Mouse (Mus musculus): ENCODE results near the gene Hrasls.

Gene Hrasls

DNA sequence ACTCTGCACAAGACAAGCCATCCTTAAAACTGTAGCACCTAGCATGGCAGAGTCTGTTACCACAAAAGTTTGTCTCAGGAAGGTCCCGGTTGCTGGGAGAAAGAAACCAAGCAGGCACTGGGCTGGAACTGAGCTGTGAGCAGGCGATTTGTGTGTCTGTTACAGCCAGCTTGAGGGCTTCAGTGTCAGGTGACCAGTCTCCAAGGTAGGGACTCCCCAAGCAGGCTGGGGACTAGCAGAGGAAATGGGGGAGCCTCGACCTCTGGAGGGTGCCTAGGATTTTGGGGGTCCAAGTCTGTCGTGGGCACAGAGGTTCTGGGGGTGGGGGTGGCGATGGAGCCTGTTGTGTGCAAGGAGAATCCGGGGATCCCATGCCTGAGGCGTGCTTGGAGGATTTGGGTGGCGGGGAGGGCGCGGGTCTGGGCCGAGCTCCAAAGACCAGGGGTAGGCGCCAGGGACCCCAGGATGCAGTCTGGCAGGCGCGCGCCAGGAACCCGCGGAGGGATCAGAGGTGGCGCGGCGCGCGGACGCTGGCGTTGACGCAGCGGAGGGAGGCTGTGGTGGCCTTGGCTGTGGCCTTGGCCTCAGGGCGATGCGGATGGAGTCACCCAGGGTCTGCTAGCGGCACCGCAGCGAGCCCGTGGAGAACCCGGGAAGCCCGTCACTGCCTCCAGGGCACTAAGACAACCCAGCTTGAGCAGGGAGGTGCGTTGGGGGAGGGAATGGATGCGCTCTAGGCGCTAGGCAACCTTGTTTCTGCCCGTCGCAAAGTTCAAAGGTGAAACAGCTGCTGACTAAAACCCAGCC, at the start of gene Hrasls:
Gene Hrasls, plus strand, starts transcription at position 91 of the 807 bp plus-strand sequence.
- POLR2A ChIA-PET: interaction anchor here in 1 of 4 experiments (0.7 kb wide), 1 partner anchor 351 kb away, joined by 3 read pairs; no protein-coding TSS in a partner anchor
- CTCF ChIA-PET: no interaction called here

DNA sequence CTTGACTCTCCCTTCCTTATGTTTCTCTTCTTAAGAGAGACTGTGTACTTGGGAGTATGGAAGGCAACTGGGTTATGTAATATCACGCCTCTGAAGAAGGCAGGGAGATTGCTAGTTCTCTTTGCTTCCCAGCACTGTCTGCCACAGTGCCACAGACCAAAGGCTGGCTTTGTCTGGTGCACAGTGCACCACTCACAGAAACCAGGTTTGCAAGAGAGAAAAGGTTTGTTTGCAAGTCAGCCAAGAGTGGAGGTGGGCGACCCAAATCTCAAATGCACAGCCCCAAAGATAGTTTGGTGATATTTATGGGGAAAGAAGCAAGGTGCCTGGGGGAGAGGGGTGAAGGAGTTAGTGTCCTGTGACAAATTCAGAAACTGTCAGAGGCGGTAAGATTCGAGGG, 47.2 kb upstream of the Hrasls start:
- ChIA-PET CTCF (no interaction called here), POLR2A (no interaction called here)

DNA sequence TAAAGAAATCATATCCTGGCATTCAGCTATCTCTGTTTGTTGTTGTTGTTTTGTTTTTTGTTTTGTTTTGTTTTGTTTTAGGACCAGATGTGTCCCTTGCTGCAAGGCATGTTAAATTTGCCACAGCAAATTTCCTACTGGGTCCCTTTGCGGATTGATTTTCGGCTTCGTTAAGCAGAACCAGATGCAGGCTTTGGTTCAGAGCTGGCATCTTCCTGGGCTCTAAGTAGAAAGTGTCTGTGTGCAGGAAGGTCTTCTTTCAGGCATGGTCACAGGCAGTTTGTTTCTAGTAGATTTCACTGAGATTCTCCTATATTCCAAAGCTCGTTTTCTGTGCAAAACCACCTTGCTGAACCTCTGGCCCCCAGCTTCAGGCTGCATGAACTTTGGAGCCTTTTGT, 42.4 kb upstream of the Hrasls start:
- CTCF ChIA-PET: no interaction called here
- POLR2A ChIA-PET: interaction anchor here in 1 of 4 experiments (0.6 kb wide), 1 partner anchor 21 kb away, joined by 3 read pairs; no protein-coding TSS in a partner anchor

DNA sequence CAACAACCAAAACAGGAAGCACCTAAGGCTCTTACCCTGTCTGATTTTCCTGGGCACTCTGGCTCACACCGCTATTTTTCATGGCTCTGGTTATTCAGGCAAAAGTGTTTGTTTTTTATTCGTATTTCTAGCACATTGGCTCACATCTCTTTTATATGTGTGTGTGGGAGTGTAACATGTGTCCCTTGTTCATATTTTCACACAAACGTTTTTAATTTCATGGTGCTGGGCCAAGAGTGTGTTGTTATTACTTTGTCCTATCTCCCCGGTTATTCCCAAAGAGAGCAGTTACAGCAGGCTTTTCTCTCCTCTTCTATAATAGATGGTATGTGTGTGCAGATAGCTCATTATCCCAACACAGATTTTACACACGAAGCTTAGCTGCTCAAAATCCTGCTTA, 37.8 kb upstream of the Hrasls start:
- CTCF ChIA-PET: no interaction called here

DNA sequence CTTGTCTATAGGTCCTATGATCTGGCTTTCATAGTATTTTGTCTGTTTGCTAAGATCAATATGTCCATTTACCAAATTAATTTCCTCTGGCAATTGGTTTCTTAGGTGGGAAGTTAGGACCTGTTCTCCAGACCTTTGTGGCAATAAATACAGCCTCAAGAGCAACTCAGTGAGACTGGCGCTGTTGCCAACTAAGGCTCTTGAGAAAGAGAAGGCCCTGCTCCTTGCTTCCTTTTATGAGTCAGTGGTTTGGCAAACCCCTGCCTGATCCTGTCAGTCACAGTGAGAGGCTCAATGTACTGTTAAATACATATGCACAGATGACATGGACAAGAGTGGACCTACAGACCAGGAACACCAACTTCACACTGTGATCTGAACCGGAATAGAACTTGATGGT, 36.3 kb upstream of the Hrasls start:
- ChIA-PET POLR2A (interaction anchor here in 1 of 4 experiments (0.7 kb wide), 1 partner anchor 1163 kb away, joined by 3 read pairs; no protein-coding TSS in a partner anchor), CTCF (no interaction called here)

More for the DNA sequence above, 37.8 kb upstream of the Hrasls start:
- POLR2A ChIA-PET: no interaction called here

DNA sequence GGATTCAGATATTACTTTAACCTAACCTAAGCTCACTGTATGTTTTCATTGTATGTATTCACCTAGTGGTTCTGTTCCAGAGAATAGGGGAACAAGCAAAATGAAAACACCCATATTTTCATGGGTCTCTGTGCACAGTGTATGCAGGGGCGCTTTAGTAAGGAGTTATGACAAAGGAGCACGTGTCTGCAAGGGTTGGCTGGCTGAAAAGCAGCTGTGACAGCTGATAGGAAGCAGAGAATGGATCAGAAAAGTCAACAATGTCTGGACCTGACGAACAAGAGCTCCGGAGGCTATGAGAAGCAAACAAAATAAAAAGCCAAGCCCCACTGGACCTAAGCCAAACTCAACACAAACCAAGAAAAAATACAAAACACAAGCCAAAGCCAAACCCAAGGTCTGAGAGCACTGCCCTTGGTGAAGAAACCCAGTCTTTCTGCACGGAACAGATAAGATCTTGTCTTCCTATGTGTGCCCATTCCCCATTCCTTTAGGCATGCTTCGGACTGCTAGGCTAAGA, 34.6 kb upstream of the Hrasls start:
- ChIA-PET POLR2A (interaction anchor here in 1 of 4 experiments (1.2 kb wide), 1 partner anchor 10 kb away, joined by 3 read pairs; no protein-coding TSS in a partner anchor), CTCF (no interaction called here)

DNA sequence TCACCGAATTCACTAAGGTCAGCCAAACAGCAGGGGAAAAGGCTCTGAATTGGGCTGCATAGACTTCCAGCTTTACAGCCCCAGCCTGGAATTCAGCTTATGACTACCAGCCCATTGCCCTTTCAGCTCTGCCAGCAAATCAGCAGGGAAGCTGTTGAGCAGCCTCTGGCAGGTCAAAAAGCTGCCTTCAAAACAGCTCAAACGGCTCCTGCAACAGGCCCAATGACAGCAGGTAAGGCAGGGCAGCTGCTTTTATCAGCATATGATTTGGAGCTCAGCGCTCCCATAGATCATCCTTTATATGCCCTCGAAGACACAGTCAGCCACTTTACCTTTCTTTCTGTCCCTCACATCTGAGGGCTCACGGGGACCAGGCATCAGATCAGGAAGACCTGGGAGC, 16.6 kb upstream of the Hrasls start:
- ChIA-PET CTCF (no interaction called here), POLR2A (no interaction called here)

DNA sequence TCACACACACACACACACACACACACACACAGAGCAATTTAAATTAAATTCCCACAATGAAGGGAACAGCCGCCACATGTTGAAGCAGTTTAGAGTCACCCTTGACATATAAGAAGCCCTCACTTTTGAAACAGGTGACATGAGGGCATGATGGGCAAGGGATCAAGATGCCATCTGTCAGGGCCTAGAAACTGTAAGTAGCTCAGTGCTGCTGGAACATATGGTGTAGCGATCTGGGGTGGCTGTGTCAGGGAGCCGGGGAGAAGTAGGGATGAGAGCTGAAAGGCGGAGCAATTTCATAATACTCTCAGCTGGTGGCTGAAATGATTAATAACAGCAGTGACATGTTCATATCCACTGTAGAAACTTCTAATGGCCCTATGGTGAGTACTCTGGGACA, 15.5 kb upstream of the Hrasls start:
- CTCF ChIA-PET: no interaction called here
- POLR2A ChIA-PET: no interaction called here

DNA sequence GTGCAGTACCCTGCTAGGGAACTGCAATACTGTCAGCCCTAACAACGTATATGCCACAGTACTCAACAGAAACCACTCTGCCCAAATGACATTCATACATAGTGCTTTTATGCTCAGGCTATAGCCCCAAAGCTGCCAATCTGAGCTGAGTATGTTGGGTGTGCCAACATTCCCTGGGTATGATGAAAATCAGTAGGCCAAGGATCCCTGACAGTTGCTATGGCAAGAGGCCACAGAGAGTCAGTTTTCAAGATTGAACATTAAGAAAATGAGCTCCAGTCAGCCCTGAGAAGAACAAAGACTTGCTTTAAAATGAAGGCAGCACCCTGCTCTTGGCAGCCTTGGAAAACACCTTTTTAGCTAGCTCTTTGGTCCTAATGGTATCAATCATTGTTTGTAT, 14.3 kb upstream of the Hrasls start:
- POLR2A ChIA-PET: no interaction called here
- CTCF ChIA-PET: no interaction called here

DNA sequence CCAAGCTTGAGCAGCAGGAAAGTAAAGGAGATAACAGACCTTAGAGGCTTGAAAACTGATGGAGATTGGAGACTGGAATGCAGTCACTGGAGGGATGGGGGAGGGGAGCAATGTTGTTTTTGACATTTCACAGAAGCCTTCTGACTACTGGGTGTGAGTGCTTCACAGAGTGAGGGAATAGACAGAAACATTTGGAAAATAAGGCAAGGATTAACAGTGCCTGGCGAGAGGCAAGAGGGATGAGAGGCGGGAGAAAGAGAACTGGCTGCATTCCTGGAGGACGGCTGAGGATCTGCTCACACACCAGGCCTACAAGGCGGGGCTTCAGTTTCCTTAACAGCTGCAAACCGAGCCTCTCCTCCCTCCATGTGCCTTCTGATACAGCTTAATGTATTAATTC, 11.0 kb upstream of the Hrasls start:
- ChIA-PET CTCF (no interaction called here), POLR2A (no interaction called here)

DNA sequence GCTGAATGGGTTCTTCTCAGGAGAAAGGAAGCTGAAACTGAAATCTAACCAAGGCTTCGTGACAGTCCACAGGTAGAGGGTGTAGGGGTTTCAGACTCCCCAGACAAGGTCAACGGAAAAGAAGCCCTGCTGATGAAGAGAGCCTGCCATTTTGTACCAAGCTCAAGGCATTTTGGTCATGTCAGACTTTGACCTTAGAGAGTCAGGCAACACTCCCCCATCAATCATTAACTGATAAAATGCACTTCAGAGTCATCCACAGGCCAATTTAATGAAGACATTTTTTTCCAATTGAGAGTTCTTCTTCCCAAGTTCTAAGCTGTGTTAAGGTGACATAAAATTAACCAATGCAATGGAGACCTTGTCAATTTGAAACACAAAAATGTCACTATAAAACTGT, 8.3 kb upstream of the Hrasls start:
- CTCF ChIA-PET: no interaction called here
- POLR2A ChIA-PET: no interaction called here

DNA sequence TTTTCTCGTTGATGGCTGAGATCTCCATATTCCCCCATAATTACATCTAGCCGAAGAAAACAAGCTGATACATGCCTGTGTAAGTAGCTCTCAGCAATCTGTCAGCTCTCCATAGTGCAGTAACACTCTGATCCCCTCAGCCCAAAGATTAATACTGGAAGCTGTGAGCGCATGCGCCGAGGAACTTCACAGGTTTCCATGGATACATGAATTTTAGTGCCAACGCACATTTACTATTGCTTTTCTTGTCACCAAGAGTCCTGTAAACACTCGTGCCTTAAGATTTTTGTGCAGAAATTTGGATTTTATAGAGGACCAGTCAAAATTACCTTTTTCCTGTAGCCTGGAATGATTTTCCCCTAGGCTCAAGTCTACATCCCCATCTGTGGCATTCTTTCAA, 4.6 kb upstream of the Hrasls start:
- POLR2A ChIA-PET: no interaction called here
- CTCF ChIA-PET: no interaction called here

DNA sequence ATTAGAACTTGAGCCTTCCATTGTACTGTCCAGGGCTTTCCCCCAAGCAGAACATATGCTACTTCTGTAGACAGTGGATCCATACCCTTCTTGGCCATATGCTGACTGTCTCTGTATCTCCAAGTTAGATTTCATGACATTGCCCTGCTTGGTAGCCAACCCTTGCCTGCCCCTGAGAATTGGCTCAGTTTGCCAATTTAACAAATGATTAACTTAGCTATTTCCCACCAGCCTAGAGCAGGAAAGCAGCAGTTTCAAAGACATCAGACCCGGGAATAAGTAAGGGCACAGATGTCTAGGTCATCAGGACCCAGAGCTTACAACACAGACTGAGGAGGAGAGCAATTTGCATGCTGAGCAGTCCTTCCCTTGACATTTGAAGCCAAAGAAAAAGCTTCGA, 3.9 kb upstream of the Hrasls start:
- ChIA-PET POLR2A (no interaction called here), CTCF (no interaction called here)

DNA sequence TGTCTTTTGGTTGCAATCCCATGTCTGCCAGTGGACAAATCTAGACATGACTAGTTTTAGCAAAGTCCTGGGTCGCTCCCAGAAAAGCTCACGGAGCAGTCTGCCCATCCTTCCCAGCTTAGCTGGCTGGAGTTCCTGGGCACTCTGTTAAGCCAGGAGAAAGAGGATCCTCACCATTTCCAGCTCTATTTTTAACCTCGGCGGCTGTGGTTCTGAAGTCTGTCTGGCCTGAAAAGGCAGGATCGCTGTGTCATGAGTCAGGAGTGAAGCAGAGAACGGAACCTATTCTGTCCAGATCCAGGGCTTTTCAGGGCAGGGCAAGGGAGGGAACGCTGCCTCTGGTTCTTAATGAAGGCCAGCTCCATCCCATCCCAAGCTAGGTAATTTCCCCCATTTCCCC, 654 bp upstream of the Hrasls start:
- ChIA-PET POLR2A (no interaction called here), CTCF (no interaction called here)

DNA sequence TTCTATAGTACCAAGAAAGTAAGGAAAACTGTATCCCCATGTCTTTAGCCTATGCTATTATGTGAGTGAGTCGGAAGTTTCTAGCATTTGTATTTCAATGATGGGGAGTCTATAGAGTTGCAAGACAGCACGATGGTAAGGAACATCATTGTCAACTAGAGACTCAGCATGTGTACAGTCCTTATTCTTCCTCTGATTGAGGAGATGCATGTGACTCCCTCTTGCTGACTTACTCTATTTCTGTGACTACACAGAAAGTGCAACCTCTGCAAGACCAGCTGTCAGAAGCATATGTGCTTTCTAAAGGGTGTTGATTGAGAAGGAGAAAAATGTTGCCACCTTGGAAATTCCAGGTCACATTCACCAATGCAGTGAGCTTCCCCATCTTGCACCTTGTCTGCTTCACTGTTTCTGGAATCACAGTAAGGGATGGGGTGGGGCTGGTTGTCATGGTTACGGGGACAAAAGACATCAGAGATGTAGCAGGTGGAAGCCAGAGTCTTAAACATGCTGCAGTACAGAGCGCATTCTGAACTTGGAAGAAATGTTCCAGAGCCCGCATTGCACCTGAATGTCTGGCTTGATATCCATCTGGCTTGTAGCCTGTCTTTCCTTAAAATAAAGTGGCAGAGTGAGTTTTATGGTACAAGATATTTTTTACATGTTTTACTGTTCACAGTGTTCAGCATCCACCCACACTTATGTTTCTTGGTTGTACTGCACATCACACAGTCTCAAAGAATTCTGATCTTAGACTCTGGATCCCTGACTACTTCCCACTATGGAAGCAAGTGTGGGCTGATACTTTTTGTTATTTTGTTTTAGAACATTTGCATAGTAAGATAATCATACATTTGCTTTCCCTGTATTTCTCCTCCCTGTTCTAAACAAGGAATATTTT, 7.2 kb downstream of the Hrasls start:
- POLR2A ChIA-PET: interaction anchor here in 1 of 4 experiments (0.5 kb wide), 1 partner anchor 26 kb away, joined by 3 read pairs; no protein-coding TSS in a partner anchor

DNA sequence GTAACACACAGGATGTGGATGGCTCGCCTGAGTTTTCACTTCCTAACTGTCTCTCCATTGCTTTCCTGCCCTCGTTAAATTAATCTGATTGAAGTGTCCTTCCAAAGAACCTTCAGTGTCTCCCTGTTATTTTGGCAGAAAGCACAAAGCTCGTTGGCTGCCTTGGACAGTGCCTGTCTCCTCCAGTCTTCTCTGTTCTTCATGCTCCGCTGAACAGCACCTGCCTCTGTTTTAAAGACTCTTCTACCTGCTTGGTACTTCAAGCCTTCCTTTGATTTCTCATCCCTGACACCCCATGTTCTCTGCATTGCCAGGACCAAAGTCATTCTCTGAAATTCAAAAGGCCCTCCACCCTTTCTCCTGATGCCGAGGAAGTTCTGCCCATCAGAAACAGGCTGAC, 26.5 kb downstream of the Hrasls start:
- ChIA-PET CTCF (no interaction called here), POLR2A (interaction anchor here in 1 of 4 experiments (0.5 kb wide), 1 partner anchor 693 kb away, joined by 3 read pairs; no protein-coding TSS in a partner anchor)

More for the DNA sequence above, 7.2 kb downstream of the Hrasls start:
- CTCF ChIA-PET: no interaction called here

DNA sequence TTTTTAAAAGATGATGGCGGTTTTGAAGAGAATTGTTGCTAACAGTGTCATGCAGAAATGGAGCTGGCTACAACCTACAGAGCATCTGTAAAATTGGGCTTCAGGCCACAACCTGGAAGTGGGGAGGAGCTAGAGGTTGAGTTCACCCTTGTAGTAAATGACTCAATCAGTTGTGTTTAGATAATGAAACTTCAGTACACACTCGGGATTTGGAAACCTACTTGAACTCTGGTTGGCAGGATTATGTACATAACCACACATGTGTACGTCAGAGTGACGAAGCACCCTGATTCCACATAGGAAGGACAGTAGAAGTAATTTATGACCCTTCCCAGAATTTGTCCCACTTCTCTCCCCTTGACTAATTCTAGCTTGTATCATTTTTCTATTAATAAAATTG, 44.8 kb downstream of the Hrasls start:
- POLR2A ChIA-PET: no interaction called here
- CTCF ChIA-PET: no interaction called here
